Mouse (Mus musculus) embryonic facial prominence, embryonic 11.5 days (tissue): ENCODE data around the gene Gm49393. TPM values are rescaled to one million over a fixed set of nuclear protein-coding genes. Genes with fewer than 3 reads are reported as not detected.
"Not testable (repeated sequence)": the region's sequence is repeated elsewhere in the genome, so short reads cannot be mapped to it uniquely, and the experiment has no call there.

Source experiments
- ATAC-seq: fragments of 200-750 bp; cut with Nextera tagmentation; replicated peaks from 2 replicates; pipeline ENCODE4 v1.8.0; 2017; ENCODE audit warnings: low read depth; ENCODE audit not compliant: insufficient number of reproducible peaks, low FRiP score, low TSS enrichment
- DNase-seq: peaks from one replicate; pipeline ENCODE4 v3.0.0-alpha.2; 2015; ENCODE audit warnings: low spot score
- H3K27ac ChIP-seq: fragments of 300-500 bp; sonication (generic); replicated peaks from 2 replicates; pipeline ENCODE4 v1.5.1; 2014; ENCODE audit warnings: mild to moderate bottlenecking, low read depth, low read length, control low read depth
- H3K27me3 ChIP-seq: fragments of 300-500 bp; sonication (generic); 2 replicates; pipeline ENCODE4 v1.6.1; 2014; ENCODE audit warnings: mild to moderate bottlenecking, low read length, moderate library complexity, mixed read lengths; ENCODE audit not compliant: control insufficient read depth, insufficient read depth
- H3K36me3 ChIP-seq: fragments of 300-500 bp; sonication (generic); replicated peaks from 2 replicates; pipeline ENCODE4 v1.6.1; 2014; ENCODE audit warnings: low read depth, mild to moderate bottlenecking, low read length, moderate library complexity, mixed read lengths; ENCODE audit not compliant: control insufficient read depth, insufficient read depth
- H3K4me1 ChIP-seq: fragments of 300-500 bp; sonication (generic); 2 replicates; pipeline ENCODE4 v1.6.1; 2014; ENCODE audit warnings: low read length, mixed read lengths; ENCODE audit not compliant: control insufficient read depth, insufficient read depth
- H3K4me2 ChIP-seq: fragments of 300-500 bp; sonication (generic); 2 replicates; pipeline ENCODE4 v1.6.1; 2014; ENCODE audit warnings: low read depth, mild to moderate bottlenecking, control low read depth, low read length, moderate library complexity
- H3K4me3 ChIP-seq: fragments of 300-500 bp; sonication (generic); 2 replicates; pipeline ENCODE4 v1.5.1; 2014; ENCODE audit warnings: low read depth, low read length, control low read depth
- H3K9ac ChIP-seq: fragments of 300-500 bp; sonication (generic); replicated peaks from 2 replicates; pipeline ENCODE4 v1.6.1; 2014; ENCODE audit warnings: mild to moderate bottlenecking, control low read depth, low read length
- H3K9me3 ChIP-seq: fragments of 300-500 bp; sonication (generic); replicated peaks from 2 replicates; pipeline ENCODE4 v1.6.1; 2016; ENCODE audit warnings: mild to moderate bottlenecking, low read length, inconsistent platforms, mixed read lengths; ENCODE audit not compliant: control insufficient read depth
- WGBS: fragments of 180-500 bp; shearing (Covaris S2); extraction: QIAGEN DNeasy Blood & Tissue Kit; methylation state at CpG from one replicate; pipeline ENCODE4 v1.1.7; 2014; 5-methylcytosine and 5-hydroxymethylcytosine counted together
- polyA plus RNA-seq: library from polyadenylated mRNA; unstranded; fragments of >200 nt; fragmentation: Nextera tagmentation; extraction: Ambion mirVana; gene quantifications from 2 replicates; pipeline ENCODE4 v1.2.1, GENCODE M21; 2014

The Gm49393 gene
- polyA plus RNA-seq: not detected in 2 replicates

- not testable (repeated sequence) for H3K4me1 ChIP-seq, H3K36me3 ChIP-seq, H3K27me3 ChIP-seq, H3K4me2 ChIP-seq, DNase-seq, H3K9ac ChIP-seq, ATAC-seq, H3K4me3 ChIP-seq, H3K27ac ChIP-seq, H3K9me3 ChIP-seq
- 73% methylated on average over 2 of the region's 2 CpGs for WGBS
Observed at GRCm38 (mm10) chr13:60935490-60935889, at the start of gene Gm49393. TSS of gene Gm49393 (minus strand) at chr13:60935590.

GRCm38 (mm10) chr13:60972319-60972718 lies 36.9 kb upstream of the Gm49393 start:
- H3K9ac ChIP-seq, DNase-seq, H3K4me3 ChIP-seq, H3K27ac ChIP-seq, H3K9me3 ChIP-seq, H3K27me3 ChIP-seq, ATAC-seq, H3K36me3 ChIP-seq, H3K4me2 ChIP-seq, H3K4me1 ChIP-seq: not testable (repeated sequence)
- WGBS: 74% methylated on average over 4 of the region's 4 CpGs

- not testable (repeated sequence) for H3K9me3 ChIP-seq, H3K27me3 ChIP-seq, H3K36me3 ChIP-seq, ATAC-seq, H3K9ac ChIP-seq, H3K4me1 ChIP-seq, H3K27ac ChIP-seq, H3K4me2 ChIP-seq, DNase-seq, H3K4me3 ChIP-seq
- WGBS: 26% methylated on average over 5 of the region's 5 CpGs
Observed at GRCm38 (mm10) chr13:60963985-60964384, 28.6 kb upstream of the Gm49393 start.

- H3K27ac ChIP-seq: no peak overlapping the region
- H3K9ac ChIP-seq: no peak overlapping the region
- no peaks in the 10 kb centered on the region for H3K27me3 ChIP-seq
- DNase-seq (no peak), ATAC-seq (no peak)
- no peak overlapping the region for H3K4me3 ChIP-seq
- no peaks in the 10 kb centered on the region for H3K4me1 ChIP-seq
- no peaks in the 10 kb centered on the region for H3K36me3 ChIP-seq
- H3K9me3 ChIP-seq: no peaks in the 10 kb centered on the region
- H3K4me2 ChIP-seq: no peak overlapping the region
- WGBS: 63% methylated on average over 5 of the region's 5 CpGs
Observed at GRCm38 (mm10) chr13:60961706-60962105, 26.3 kb upstream of the Gm49393 start.

GRCm38 (mm10) chr13:60941884-60942283 lies 6.5 kb upstream of the Gm49393 start, which contains the start of gene Tpbpa:
TSS of gene Tpbpa (minus strand) at chr13:60941984.
- H3K9ac ChIP-seq, ATAC-seq, H3K36me3 ChIP-seq, H3K27ac ChIP-seq, H3K4me2 ChIP-seq, H3K9me3 ChIP-seq, H3K27me3 ChIP-seq, H3K4me1 ChIP-seq, H3K4me3 ChIP-seq, DNase-seq: not testable (repeated sequence)
- 78% methylated on average over 3 of the region's 3 CpGs for WGBS

GRCm38 (mm10) chr13:60936500-60936901 lies 1.1 kb upstream of the Gm49393 start, which contains the start of the genes Gm49391 and Ctla2a:
TSS of gene Gm49391 (minus strand) at chr13:60936571.
TSS of gene Ctla2a (minus strand) at chr13:60936625.
- Histone ChIP-seq H3K4me3 (no peak within 1 kb of the TSS), H3K27me3 (no peaks in the 10 kb centered on the region), H3K4me1 (no peaks in the 10 kb centered on the region), H3K9ac (no peak within 1 kb of the TSS), H3K36me3 (no peaks in the 10 kb centered on the region), H3K27ac (no peak within 1 kb of the TSS), H3K9me3 (no peaks in the 10 kb centered on the region), H3K4me2 (no peak within 1 kb of the TSS)
- ATAC-seq: no peak
- no peak for DNase-seq
- 61% methylated on average over 5 of the region's 5 CpGs for WGBS

GRCm38 (mm10) chr13:60904780-60905179 lies 30.6 kb downstream of the Gm49393 start, which contains the start of gene Tpbpb:
TSS of gene Tpbpb (minus strand) at chr13:60904880.
- not testable (repeated sequence) for H3K4me2 ChIP-seq, H3K36me3 ChIP-seq, H3K9ac ChIP-seq, H3K4me1 ChIP-seq, ATAC-seq, H3K4me3 ChIP-seq, H3K9me3 ChIP-seq, DNase-seq, H3K27ac ChIP-seq, H3K27me3 ChIP-seq
- WGBS: 80% methylated on average over 2 of the region's 2 CpGs

- Histone ChIP-seq H3K27ac (no peak within 1 kb of the TSS), H3K4me1 (no peaks in the 10 kb centered on the region), H3K27me3 (no peaks in the 10 kb centered on the region), H3K9ac (no peak within 1 kb of the TSS), H3K9me3 (no peaks in the 10 kb centered on the region), H3K4me3 (no peak within 1 kb of the TSS), H3K4me2 (no peak within 1 kb of the TSS), H3K36me3 (no peaks in the 10 kb centered on the region)
- 73% methylated on average over 3 of the region's 3 CpGs for WGBS
- DNase-seq (peak; percentile 0), ATAC-seq (no peak)
Observed at GRCm38 (mm10) chr13:60897328-60897727, 38.1 kb downstream of the Gm49393 start, which contains the start of gene Ctla2b. TSS of gene Ctla2b (minus strand) at chr13:60897447.
